Mouse (Mus musculus) embryonic facial prominence, embryonic 15.5 days (tissue): ENCODE results near the gene Prkaa1. TPM values are rescaled to one million over a fixed set of nuclear protein-coding genes. Genes with fewer than 3 reads are reported as not detected.
"Not testable (repeated sequence)": the region's sequence is repeated elsewhere in the genome, so short reads cannot be mapped to it uniquely, and the experiment has no call there.

Source experiments
- ATAC-seq: fragments of 200-750 bp; cut with Nextera tagmentation; 2 replicates; pipeline ENCODE4 v1.8.0; 2017; ENCODE audit warnings: low read depth, moderate TSS enrichment; ENCODE audit not compliant: insufficient number of reproducible peaks, low FRiP score, low TSS enrichment
- H3K27ac ChIP-seq: fragments of 300-500 bp; sonication (generic); replicated peaks from 2 replicates; pipeline ENCODE4 v1.5.1; 2015; ENCODE audit warnings: mild to moderate bottlenecking, inconsistent platforms
- H3K27me3 ChIP-seq: fragments of 300-500 bp; sonication (generic); 2 replicates; pipeline ENCODE4 v1.6.1; 2015; ENCODE audit warnings: inconsistent platforms
- H3K36me3 ChIP-seq: fragments of 300-500 bp; sonication (generic); 2 replicates; pipeline ENCODE4 v1.6.1; 2015; ENCODE audit warnings: mild to moderate bottlenecking, inconsistent platforms
- H3K4me1 ChIP-seq: fragments of 300-500 bp; sonication (generic); 2 replicates; pipeline ENCODE4 v1.6.1; 2015; ENCODE audit warnings: inconsistent platforms
- H3K4me2 ChIP-seq: fragments of 300-500 bp; sonication (generic); replicated peaks from 2 replicates; pipeline ENCODE4 v1.6.1; 2015; ENCODE audit warnings: mild to moderate bottlenecking, inconsistent platforms
- H3K4me3 ChIP-seq: fragments of 300-500 bp; sonication (generic); replicated peaks from 2 replicates; pipeline ENCODE4 v1.5.1; 2015; ENCODE audit warnings: mild to moderate bottlenecking, inconsistent platforms
- H3K9ac ChIP-seq: fragments of 300-500 bp; sonication (generic); 2 replicates; pipeline ENCODE4 v1.6.1; 2015; ENCODE audit warnings: inconsistent platforms
- H3K9me3 ChIP-seq: fragments of 300-500 bp; sonication (generic); replicated peaks from 2 replicates; pipeline ENCODE4 v1.6.1; 2016; ENCODE audit warnings: inconsistent platforms
- WGBS: fragments of 180-500 bp; shearing (Covaris S2); methylation state at CpG from one replicate; pipeline ENCODE4 v1.1.7; 2015; 5-methylcytosine and 5-hydroxymethylcytosine counted together
- polyA plus RNA-seq: library from polyadenylated mRNA; unstranded; fragments of >200 nt; fragmentation: Nextera tagmentation; extraction: Ambion mirVana; gene quantifications from 2 replicates; pipeline ENCODE4 v1.2.1, GENCODE M21; 2015

Gene Prkaa1
- polyA plus RNA-seq, 1 experiment from 2014 or later = 17.2 TPM

GRCm38 (mm10) chr15:5209116-5209515 is 65.5 kb downstream of the Prkaa1 start:
- 94% methylated on average over 3 of the region's 3 CpGs for WGBS
- 0 out of 2 replicates have a peak, but pooled peaks cover 6% of the 10 kb centered on the region for H3K36me3 ChIP-seq
- no peaks in the 10 kb centered on the region for H3K27me3 ChIP-seq
- H3K4me1 ChIP-seq = no peaks in the 10 kb centered on the region
- H3K27ac ChIP-seq = no peak overlapping the region
- no peak overlapping the region for H3K4me2 ChIP-seq
- no peak for ATAC-seq
- no peak overlapping the region for H3K4me3 ChIP-seq
- H3K9me3 ChIP-seq = no peaks in the 10 kb centered on the region
- no peak overlapping the region for H3K9ac ChIP-seq

- H3K4me2 ChIP-seq = no peak overlapping the region
- no peaks in the 10 kb centered on the region for H3K4me1 ChIP-seq
- no peak overlapping the region for H3K27ac ChIP-seq
- no peaks in the 10 kb centered on the region for H3K9me3 ChIP-seq
- 88% methylated on average over 6 of the region's 6 CpGs for WGBS
- no peak for ATAC-seq
- H3K9ac ChIP-seq = no peak overlapping the region
- no peaks in the 10 kb centered on the region for H3K27me3 ChIP-seq
- no peak overlapping the region for H3K4me3 ChIP-seq
- H3K36me3 ChIP-seq = no peaks in the 10 kb centered on the region
Observed at GRCm38 (mm10) chr15:5220491-5220890, 76.8 kb downstream of the Prkaa1 start.

GRCm38 (mm10) chr15:5230746-5231145 is 87.1 kb downstream of the Prkaa1 start:
- H3K4me1 ChIP-seq, H3K27ac ChIP-seq: not testable (repeated sequence)
- WGBS = 82% methylated on average over 10 of the region's 10 CpGs

More at GRCm38 (mm10) chr15:5230746-5231145, 87.1 kb downstream of the Prkaa1 start:
- ATAC-seq, H3K4me2 ChIP-seq, H3K4me3 ChIP-seq, H3K9ac ChIP-seq, H3K36me3 ChIP-seq, H3K9me3 ChIP-seq, H3K27me3 ChIP-seq: not testable (repeated sequence)

Other genes starting within 250 kb of the Prkaa1 start
- gene Mroh2b, start 245.1 kb upstream of the Prkaa1 start, polyA plus RNA-seq = not detected in 2 replicates
- 0.09 TPM in 1 of 2 replicates, not detected in the other for gene C7, start 80.1 kb upstream of the Prkaa1 start, polyA plus RNA-seq
- 1.7 and 1.9 TPM in 2 replicates for gene Card6, start 35.3 kb upstream of the Prkaa1 start, polyA plus RNA-seq
- gene Rpl37, start 27.2 kb upstream of the Prkaa1 start, polyA plus RNA-seq = 560 and 603 TPM in 2 replicates
- gene Ttc33, start 41.7 kb downstream of the Prkaa1 start, polyA plus RNA-seq = 37.7 and 40.2 TPM in 2 replicates
- gene Ptger4, start 100.3 kb downstream of the Prkaa1 start, polyA plus RNA-seq = 5.0 and 5.7 TPM in 2 replicates